Mouse (Mus musculus): Measurements from ENCODE around the gene Cdk2ap2.

GRCm38 (mm10) chr19:4140147-4140546 is 43.2 kb downstream of the Cdk2ap2 start:
- no peak for TF ChIP-seq CTCF (IDR thresholded peaks at IDR 0.05; ENCODE audit: control insufficient read depth, insufficient read depth, low read length)
- TF ChIP-seq POLR2A (IDR thresholded peaks at IDR 0.05; ENCODE audit: borderline replicate concordance, control insufficient read depth, low read depth, low read length): no peak

Measured in bone marrow, adult 2 months (tissue).